Mouse (Mus musculus) CH12.LX (cell line): ENCODE data around the gene Lsp1. TPM values are rescaled to one million over a fixed set of nuclear protein-coding genes. Genes with fewer than 3 reads are reported as not detected.

Experiments used
- DNase-seq: peaks from one replicate; pipeline ENCODE4 v3.0.0-alpha.2; 2013; ENCODE audit errors: extremely low read depth
- H3K27ac ChIP-seq: 2 replicates; pipeline ENCODE4 v1.5.1; 2012; ENCODE audit warnings: low read depth, mild to moderate bottlenecking, control low read depth, moderate library complexity; ENCODE audit not compliant: insufficient read depth
- H3K27me3 ChIP-seq: replicated peaks from 2 replicates; pipeline ENCODE3; 2012; ENCODE audit warnings: inconsistent platforms
- H3K36me3 ChIP-seq, 2 experiments: replicated peaks in 1 of 2; 2 replicates each; pipeline versions ENCODE3 to v1.6.1; 2012; ENCODE audit warnings: inconsistent platforms in 1 of 2, low read length in 1 of 2, mild to moderate bottlenecking in 1 of 2, mixed read lengths in 1 of 2, moderate library complexity in 1 of 2; ENCODE audit not compliant: control insufficient read depth in 1 of 2, insufficient read depth in 1 of 2
- H3K4me1 ChIP-seq, 2 experiments: 2 replicates each; pipeline ENCODE4 v1.6.1; 2012; ENCODE audit warnings: inconsistent platforms in 1 of 2, moderate library complexity in 1 of 2; ENCODE audit not compliant: insufficient read depth in 2 of 2, control insufficient read depth in 1 of 2
- H3K4me2 ChIP-seq: 2 replicates; pipeline ENCODE4 v1.6.1; 2012; ENCODE audit warnings: low read depth, mild to moderate bottlenecking, control low read depth; ENCODE audit not compliant: poor library complexity, insufficient read depth, severe bottlenecking
- H3K4me3 ChIP-seq, 3 experiments: fragments of 150-350 bp in 1 of 3; sonication (generic) in 1 of 3; replicated peaks in 1 of 3; 2 replicates each; pipeline versions ENCODE3 to v1.5.1; 2011 to 2012; ENCODE audit warnings: low read depth in 2 of 3, low read length in 2 of 3, mild to moderate bottlenecking in 2 of 3, moderate library complexity in 2 of 3, control low read depth in 1 of 3, improper control_type of control experiment in 1 of 3, inconsistent platforms in 1 of 3, mixed read lengths in 1 of 3; ENCODE audit not compliant: poor library complexity in 1 of 3
- H3K79me2 ChIP-seq: replicated peaks from 2 replicates; pipeline ENCODE4 v1.6.1; 2012; ENCODE audit warnings: mild to moderate bottlenecking, moderate library complexity; ENCODE audit not compliant: control insufficient read depth, poor library complexity, insufficient read depth, severe bottlenecking; ENCODE audit errors: extremely low read depth
- H3K9ac ChIP-seq: 2 replicates; pipeline ENCODE4 v1.6.1; 2012; ENCODE audit warnings: low read depth, mild to moderate bottlenecking, control low read depth, moderate library complexity; ENCODE audit not compliant: insufficient read depth
- H3K9me3 ChIP-seq: replicated peaks from 2 replicates; pipeline ENCODE3; 2012; ENCODE audit warnings: low read length, inconsistent platforms, mixed read lengths
- BHLHE40 ChIP-seq: IDR thresholded peaks from 2 replicates; pipeline ENCODE4 v1.6.1; 2011; ENCODE audit warnings: mild to moderate bottlenecking, low read depth, low read length, improper control_type of control experiment
- CHD1 ChIP-seq: IDR thresholded peaks from 2 replicates; pipeline ENCODE4 v1.6.1; 2012; ENCODE audit warnings: low read depth, low read length, improper control_type of control experiment, inconsistent platforms
- CHD2 ChIP-seq: IDR thresholded peaks from 2 replicates; pipeline ENCODE4 v1.6.1; 2011; ENCODE audit warnings: low read length, improper control_type of control experiment
- CTCF ChIP-seq, 2 experiments: IDR thresholded peaks in 1 of 2; conservative IDR thresholded peaks in 1 of 2; 2 replicates each; pipeline ENCODE4 v1.5.1; 2011 to 2012; ENCODE audit warnings: low read depth in 2 of 2, low read length in 2 of 2, improper control_type of control experiment in 1 of 2, inconsistent platforms in 1 of 2, mild to moderate bottlenecking in 1 of 2, moderate library complexity in 1 of 2
- E2F4 ChIP-seq: IDR thresholded peaks from 2 replicates; pipeline ENCODE4 v1.6.1; 2011; ENCODE audit warnings: low read depth, low read length, improper control_type of control experiment; ENCODE audit not compliant: insufficient replicate concordance
- ELF1 ChIP-seq: IDR thresholded peaks from 2 replicates; pipeline ENCODE4 v1.6.1; 2014; ENCODE audit warnings: low read depth, mild to moderate bottlenecking, inconsistent platforms, low read length, improper control_type of control experiment
- EP300 ChIP-seq: IDR thresholded peaks from 2 replicates; pipeline ENCODE4 v1.6.1; 2011; ENCODE audit warnings: low read length, improper control_type of control experiment
- ETS1 ChIP-seq: conservative IDR thresholded peaks from 2 replicates; pipeline ENCODE4 v1.6.1; 2012; ENCODE audit warnings: low read depth, mild to moderate bottlenecking, inconsistent platforms, low read length, improper control_type of control experiment, moderate library complexity
- GABPA ChIP-seq: IDR thresholded peaks from 2 replicates; pipeline ENCODE4 v1.6.1; 2012; ENCODE audit warnings: low read depth, low read length, improper control_type of control experiment, inconsistent platforms; ENCODE audit not compliant: insufficient replicate concordance
- HCFC1 ChIP-seq: IDR thresholded peaks from 2 replicates; pipeline ENCODE4 v1.6.1; 2012; ENCODE audit warnings: low read depth, mild to moderate bottlenecking, inconsistent platforms, low read length, improper control_type of control experiment
- IRF4 ChIP-seq: IDR thresholded peaks from 2 replicates; pipeline ENCODE4 v1.6.1; 2014; ENCODE audit warnings: low read depth, mild to moderate bottlenecking, inconsistent platforms, low read length, improper control_type of control experiment
- JUN ChIP-seq: IDR thresholded peaks from 2 replicates; pipeline ENCODE4 v1.6.1; 2011; ENCODE audit warnings: low read depth, mild to moderate bottlenecking, low read length, improper control_type of control experiment, moderate library complexity; ENCODE audit not compliant: insufficient read depth
- JUND ChIP-seq: conservative IDR thresholded peaks from 2 replicates; pipeline ENCODE4 v1.6.1; 2011; ENCODE audit warnings: low read depth, low read length, improper control_type of control experiment
- KAT2A ChIP-seq: IDR thresholded peaks from 2 replicates; pipeline ENCODE4 v1.6.1; 2012; ENCODE audit warnings: low read length, improper control_type of control experiment, inconsistent platforms; ENCODE audit not compliant: insufficient replicate concordance
- MAFK ChIP-seq: IDR thresholded peaks from 2 replicates; pipeline ENCODE4 v1.6.1; 2011; ENCODE audit warnings: low read length, improper control_type of control experiment; ENCODE audit not compliant: insufficient replicate concordance
- MAX ChIP-seq: IDR thresholded peaks from 2 replicates; pipeline ENCODE4 v1.6.1; 2011; ENCODE audit warnings: low read length, improper control_type of control experiment
- MAZ ChIP-seq: IDR thresholded peaks from 2 replicates; pipeline ENCODE4 v1.6.1; 2012; ENCODE audit warnings: low read depth, mild to moderate bottlenecking, inconsistent platforms, low read length, improper control_type of control experiment, moderate library complexity
- MEF2A ChIP-seq: IDR thresholded peaks from 2 replicates; pipeline ENCODE4 v1.6.1; 2014; ENCODE audit warnings: low read depth, mild to moderate bottlenecking, inconsistent platforms, low read length, improper control_type of control experiment, borderline replicate concordance
- MXI1 ChIP-seq: IDR thresholded peaks from 2 replicates; pipeline ENCODE4 v1.6.1; 2011; ENCODE audit warnings: mild to moderate bottlenecking, low read depth, low read length, improper control_type of control experiment
- MYC ChIP-seq: IDR thresholded peaks from 2 replicates; pipeline ENCODE4 v1.6.1; 2011; ENCODE audit warnings: low read depth, mild to moderate bottlenecking, improper control_type of control experiment, low read length
- NELFE ChIP-seq: IDR thresholded peaks from 2 replicates; pipeline ENCODE4 v1.6.1; 2011; ENCODE audit warnings: low read depth, low read length, improper control_type of control experiment
- NRF1 ChIP-seq: IDR thresholded peaks from 2 replicates; pipeline ENCODE4 v1.6.1; 2014; ENCODE audit warnings: low read depth, mild to moderate bottlenecking, inconsistent platforms, low read length, improper control_type of control experiment, moderate library complexity
- PAX5 ChIP-seq: IDR thresholded peaks from 2 replicates; pipeline ENCODE4 v1.6.1; 2012; ENCODE audit warnings: low read length, inconsistent platforms, mixed read lengths
- POLR2A ChIP-seq: IDR thresholded peaks from 2 replicates; pipeline ENCODE4 v1.6.1; 2011; ENCODE audit warnings: low read depth, mild to moderate bottlenecking, improper control_type of control experiment, low read length
- POLR2AphosphoS2 ChIP-seq: IDR thresholded peaks from 2 replicates; pipeline ENCODE4 v1.6.1; 2011; ENCODE audit warnings: low read depth, low read length, improper control_type of control experiment
- RAD21 ChIP-seq: IDR thresholded peaks from 2 replicates; pipeline ENCODE4 v1.6.1; 2011; ENCODE audit warnings: low read depth, mild to moderate bottlenecking, low read length, improper control_type of control experiment, moderate library complexity
- RCOR1 ChIP-seq: conservative IDR thresholded peaks from 2 replicates; pipeline ENCODE4 v1.6.1; 2012; ENCODE audit warnings: low read depth, mild to moderate bottlenecking, inconsistent platforms, low read length, improper control_type of control experiment
- SIN3A ChIP-seq: IDR thresholded peaks from 2 replicates; pipeline ENCODE4 v1.6.1; 2012; ENCODE audit warnings: low read length, improper control_type of control experiment, inconsistent platforms
- SMC3 ChIP-seq: IDR thresholded peaks from 2 replicates; pipeline ENCODE4 v1.6.1; 2011; ENCODE audit warnings: low read depth, low read length, improper control_type of control experiment
- TBP ChIP-seq: conservative IDR thresholded peaks from 2 replicates; pipeline ENCODE4 v1.6.1; 2011; ENCODE audit warnings: low read depth, low read length, improper control_type of control experiment
- TCF12 ChIP-seq: IDR thresholded peaks from 2 replicates; pipeline ENCODE4 v1.6.1; 2014; ENCODE audit warnings: low read depth, mild to moderate bottlenecking, inconsistent platforms, low read length, improper control_type of control experiment
- UBTF ChIP-seq: IDR thresholded peaks from 2 replicates; pipeline ENCODE4 v1.6.1; 2012; ENCODE audit warnings: low read depth, mild to moderate bottlenecking, inconsistent platforms, low read length, improper control_type of control experiment, moderate library complexity
- USF1 ChIP-seq: IDR thresholded peaks from 2 replicates; pipeline ENCODE4 v1.6.1; 2014; ENCODE audit warnings: low read depth, mild to moderate bottlenecking, inconsistent platforms, low read length, improper control_type of control experiment
- USF2 ChIP-seq: conservative IDR thresholded peaks from 2 replicates; pipeline ENCODE4 v1.6.1; 2011; ENCODE audit warnings: low read depth, low read length, improper control_type of control experiment
- ZC3H11A ChIP-seq: IDR thresholded peaks from 2 replicates; pipeline ENCODE4 v1.6.1; 2012; ENCODE audit warnings: low read depth, mild to moderate bottlenecking, inconsistent platforms, low read length, improper control_type of control experiment
- ZKSCAN1 ChIP-seq: IDR thresholded peaks from 2 replicates; pipeline ENCODE4 v1.6.1; 2012; ENCODE audit warnings: low read depth, inconsistent platforms, low read length, improper control_type of control experiment, borderline replicate concordance
- ZMIZ1 ChIP-seq: IDR thresholded peaks from 2 replicates; pipeline ENCODE4 v1.6.1; 2012; ENCODE audit warnings: low read depth, mild to moderate bottlenecking, inconsistent platforms, low read length, improper control_type of control experiment
- ZNF384 ChIP-seq: IDR thresholded peaks from 2 replicates; pipeline ENCODE4 v1.6.1; 2012; ENCODE audit warnings: low read depth, low read length, improper control_type of control experiment, inconsistent platforms
- dilution Hi-C: fragments of 300-500 bp; cut with MboI; formaldehyde crosslinking; loops from 2 replicates; pipeline ENCODE4 v1.14.3; 2020; ENCODE audit warnings: low sequenced_read_pairs; ENCODE audit not compliant: extremely low pct_unique_long_range_greater_than_20kb, extremely low pct_ligation_motif_present
- in situ Hi-C: fragments of 300-500 bp; cut with MboI; formaldehyde crosslinking; loops from 3 replicates; pipeline ENCODE4 v1.14.3; 2019; ENCODE audit warnings: low sequenced_read_pairs, low pct_ligation_motif_present, low pct_unique_long_range_greater_than_20kb, mixed read lengths
- polyA plus RNA-seq: library from polyadenylated mRNA; unstranded; fragments of >175 nt; gene quantifications from 2 replicates; pipeline ENCODE4 v1.2.1, GENCODE M21; 2012; ENCODE audit warnings: low read depth; ENCODE audit not compliant: insufficient read length
- total RNA-seq, 2 experiments: library from RNA; depleted of rRNA; stranded (reverse); fragments of 300-350 nt in 1 of 2; fragments of >200 nt in 1 of 2; gene quantifications; 2 replicates each; pipeline ENCODE4 v1.2.3; 2012 to 2014

Gene Lsp1
- total and polyA plus RNA-seq, 3 experiments, result 364 to 715 (median 367) TPM

DNA sequence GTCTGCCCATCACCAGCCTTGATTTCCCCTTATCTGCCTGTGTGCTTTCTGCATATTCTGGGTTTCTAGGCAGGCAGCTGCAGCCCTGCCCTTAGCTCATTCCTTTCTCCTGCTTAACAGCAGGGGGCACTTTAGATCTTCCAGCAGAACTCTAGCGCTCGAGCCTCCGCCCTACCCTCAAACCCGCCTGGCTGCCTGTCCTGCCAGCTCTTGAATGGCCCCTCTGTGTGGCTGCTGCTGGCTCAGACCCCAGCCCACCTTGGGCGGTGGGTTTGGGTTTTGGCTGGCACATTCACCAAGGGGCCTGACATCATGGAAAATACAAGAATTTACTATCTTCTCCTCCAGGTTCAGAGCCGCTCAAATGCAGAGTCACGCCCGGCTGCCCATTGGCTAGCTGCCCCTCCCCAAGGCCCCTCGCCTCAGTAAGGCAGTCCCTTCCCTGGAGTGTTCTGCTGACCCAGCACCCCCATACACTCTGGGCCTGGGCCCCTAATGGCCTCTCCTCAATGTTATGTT is 26.8 kb downstream of the Lsp1 start:
- peak overlapping the region; percentile 86 for H3K27ac ChIP-seq
- no peaks in the 10 kb centered on the region for H3K9me3 ChIP-seq
- peak; percentile 76 for DNase-seq
- H3K36me3 ChIP-seq, result peaks cover 75 to 98% of the 10 kb centered on the region in 2 experiments
- dilution Hi-C loops, result no loop called here
- H3K79me2 ChIP-seq, result no peaks in the 10 kb centered on the region
- peak overlapping the region; percentile 6; the same call in 1 of the 2 replicates for H3K9ac ChIP-seq
- in situ Hi-C loops, result no loop called here
- peaks cover 19 to 48% of the 10 kb centered on the region in 2 experiments for H3K4me1 ChIP-seq
- no peaks in the 10 kb centered on the region for H3K27me3 ChIP-seq
- peak overlapping the region; percentile 72 for H3K4me2 ChIP-seq
- TF ChIP-seq POLR2A (no peak), BHLHE40 (no peak), USF1 (no peak), JUND (no peak; the same call in 1 of the 2 replicates), ELF1 (no peak), GABPA (no peak), IRF4 (no peak), MXI1 (no peak), POLR2AphosphoS2 (no peak), EP300 (no peak), MEF2A (peak; percentile 58), RAD21 (peak; percentile 65), CHD2 (0 out of 2 replicates have a peak, but pooled peaks have one; percentile 10), NELFE (no peak), RCOR1 (no peak), MAZ (no peak), UBTF (no peak), SIN3A (no peak), MYC (no peak), ZC3H11A (no peak), ETS1 (no peak), E2F4 (no peak), ZMIZ1 (no peak), ZNF384 (no peak), SMC3 (peak; percentile 70), PAX5 (peak; percentile 43; the same call in 1 of the 2 replicates), CTCF (conservative IDR thresholded peaks at IDR 0.05 in 1 of 2, IDR thresholded peaks at IDR 0.05 in 1 of 2; ENCODE audit: low read depth in 2 of 2, low read length in 2 of 2) (peak in 1 of 2 experiments; percentile 78; a peak in 2 of 4 replicates), USF2 (no peak), HCFC1 (no peak), MAX (no peak), ZKSCAN1 (no peak), NRF1 (no peak), MAFK (0 out of 2 replicates have a peak, but pooled peaks have one; percentile 29), CHD1 (no peak), TBP (no peak), TCF12 (no peak), JUN (no peak), KAT2A (no peak)
- no peak overlapping the region for H3K4me3 ChIP-seq
